Mouse (Mus musculus): ENCODE measurements around the gene Mpc2.

Mpc2 gene

GRCm38 (mm10) chr1:165460360-165460800 lies at the start of gene Mpc2, which contains the start of gene Dcaf6:
Gene Mpc2, plus strand, starts transcription at chr1:165460637.
Gene Dcaf6, minus strand, starts transcription at chr1:165460475.
- peak; percentile 98 for DNase-seq

GRCm38 (mm10) chr1:165421357-165421915 lies 39.0 kb upstream of the Mpc2 start:
- no peak for DNase-seq

DNA sequence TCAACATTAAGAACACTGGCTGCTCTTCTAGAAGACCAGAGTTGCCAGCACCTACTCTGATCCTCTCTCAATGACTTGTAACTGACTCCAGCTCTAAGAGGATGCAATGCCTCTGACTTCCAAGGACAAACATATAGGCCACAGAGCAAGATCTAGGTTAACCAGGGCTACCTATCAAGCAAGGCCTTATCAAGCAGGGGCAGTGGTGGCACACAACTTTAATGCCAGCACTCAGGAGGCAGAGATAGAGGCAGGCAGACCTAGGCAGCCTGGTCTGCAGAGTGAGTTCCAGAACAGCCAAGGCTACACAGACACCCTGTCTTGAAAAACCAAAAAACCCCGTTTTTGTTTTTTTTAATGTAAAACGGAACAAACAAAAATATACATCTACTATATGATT lies 34.2 kb upstream of the Mpc2 start:
- no peak for DNase-seq

DNA sequence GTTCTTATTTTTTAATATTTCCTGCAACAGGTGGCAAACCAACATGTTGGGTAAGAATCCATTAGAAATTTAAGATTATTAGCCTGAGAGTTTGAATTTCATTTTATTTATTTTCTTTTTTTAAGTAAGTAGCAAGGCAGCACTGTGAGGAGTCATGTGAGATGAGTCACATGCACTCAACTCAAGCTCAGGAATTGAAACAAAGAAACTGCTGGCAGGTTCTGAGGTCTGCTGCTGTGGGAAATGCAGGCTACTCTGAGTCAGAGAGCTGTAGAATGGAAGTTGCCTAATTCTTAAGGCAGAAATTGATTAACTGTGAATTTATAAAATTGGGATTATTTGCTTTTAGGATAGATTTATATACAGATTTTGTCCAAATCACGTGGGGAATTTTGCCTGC lies 27.6 kb upstream of the Mpc2 start:
- DNase-seq = no peak

DNA sequence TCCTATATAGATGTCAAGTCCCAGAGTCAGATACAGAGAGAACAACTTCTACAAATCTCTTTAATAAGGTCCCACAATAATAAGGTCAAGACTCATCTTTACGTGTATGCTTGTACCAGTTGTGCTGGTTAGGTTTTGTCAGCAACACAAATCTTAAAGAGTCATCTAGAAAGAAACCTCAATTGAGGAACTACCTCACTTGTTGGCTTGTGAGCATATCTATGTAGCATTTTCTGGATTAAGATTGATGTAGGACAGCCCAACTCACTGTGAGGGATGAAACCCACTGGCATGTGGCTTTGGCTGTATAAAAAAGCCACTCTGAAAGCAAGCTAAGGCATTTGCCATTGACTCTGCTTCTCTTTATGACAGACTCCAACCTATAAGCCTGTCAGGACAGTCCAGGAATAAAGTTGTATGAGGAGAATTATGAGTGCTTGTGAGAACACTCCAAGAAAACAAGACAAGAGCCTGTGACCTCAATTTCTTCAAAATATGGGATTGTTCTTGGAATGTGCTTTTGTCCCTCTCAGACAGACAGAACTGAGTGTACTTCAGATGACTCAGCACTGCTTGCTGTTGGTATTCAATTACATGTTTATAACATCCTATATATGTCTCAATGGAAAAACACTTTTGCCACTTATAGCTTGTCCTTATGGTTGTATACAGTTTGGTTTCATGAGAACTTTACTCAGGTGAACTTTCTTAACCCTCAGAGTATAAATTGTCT lies 22.0 kb upstream of the Mpc2 start:
- no peak for DNase-seq

- no peak for DNase-seq
These were observed 19.6 kb upstream of the Mpc2 start for GRCm38 (mm10) chr1:165440788-165441187.

DNA sequence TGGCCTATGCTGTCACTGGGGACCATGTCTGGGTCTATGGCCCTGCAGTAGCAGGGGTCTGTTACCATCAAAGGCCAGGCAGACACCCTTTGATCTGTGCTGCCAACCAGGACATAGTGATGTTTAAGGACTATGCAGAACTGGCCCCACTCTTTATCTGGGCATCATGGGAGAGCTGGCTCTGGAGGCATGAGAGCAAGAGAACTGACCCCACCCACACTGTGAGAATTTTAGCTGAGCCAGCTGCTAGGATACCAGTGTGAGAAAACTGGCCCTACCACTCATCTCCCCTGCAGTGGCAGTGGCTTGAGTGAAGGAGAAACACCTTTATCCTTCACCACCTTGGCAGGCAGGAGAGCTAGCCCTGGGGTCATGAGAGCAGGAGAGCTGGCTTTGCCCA lies 19.2 kb upstream of the Mpc2 start:
- DNase-seq = no peak

DNA sequence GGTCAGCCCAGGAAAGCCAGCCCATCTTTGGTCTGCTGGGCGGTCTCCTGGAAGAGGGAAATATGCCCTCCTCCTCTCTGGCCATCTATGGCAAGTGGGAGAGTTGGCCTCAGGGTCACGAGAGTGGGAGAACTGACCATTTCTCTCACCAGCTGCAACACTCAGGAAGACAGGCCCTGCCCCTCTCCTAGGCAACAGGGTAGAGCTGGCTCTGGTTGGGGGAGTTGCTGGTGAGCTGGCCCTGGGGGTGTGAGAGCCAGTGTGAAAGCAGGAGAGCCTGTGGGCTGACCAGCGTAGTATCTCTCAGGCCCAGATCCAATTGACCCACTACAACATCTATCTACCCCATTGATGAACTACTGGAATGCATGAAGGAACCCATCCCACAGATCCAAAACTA lies 18.7 kb upstream of the Mpc2 start:
- DNase-seq = no peak

- DNase-seq = no peak
These were observed 1.4 kb upstream of the Mpc2 start for GRCm38 (mm10) chr1:165459041-165459502.

DNA sequence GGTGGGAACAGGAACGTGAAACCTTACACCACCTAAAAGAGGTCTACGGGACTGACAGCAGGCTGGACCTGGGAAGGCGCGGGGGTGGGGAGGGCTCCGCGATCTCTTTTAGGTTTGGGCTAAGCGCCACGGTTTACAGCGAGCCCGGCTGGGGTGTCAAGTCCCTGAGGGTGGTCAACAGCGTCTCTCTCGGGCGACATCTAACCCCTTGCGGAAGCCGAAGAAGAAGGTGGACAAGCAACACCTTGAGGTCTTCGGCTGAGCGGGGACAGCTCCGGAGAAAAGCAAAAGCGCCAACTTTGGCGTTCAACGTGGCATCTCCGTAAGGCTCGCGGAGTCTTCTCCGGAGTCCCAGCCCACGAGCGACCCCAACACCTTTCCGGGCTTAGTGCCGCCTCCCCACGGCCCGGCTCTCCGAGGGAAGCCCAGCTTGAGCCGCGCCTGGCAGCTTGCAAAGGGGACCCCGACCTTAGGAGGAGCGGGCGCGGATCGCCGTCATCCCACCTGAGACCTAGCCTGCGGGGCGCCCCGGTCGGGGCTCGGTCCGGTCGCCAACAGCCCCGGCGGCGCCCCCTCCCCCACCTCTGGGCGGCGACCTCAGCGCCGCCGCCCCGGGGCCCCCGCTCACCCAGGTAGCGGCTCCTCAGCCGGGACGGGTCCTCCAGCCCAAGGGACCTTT lies 795 bp upstream of the Mpc2 start:
- peak; percentile 68 for DNase-seq

DNA sequence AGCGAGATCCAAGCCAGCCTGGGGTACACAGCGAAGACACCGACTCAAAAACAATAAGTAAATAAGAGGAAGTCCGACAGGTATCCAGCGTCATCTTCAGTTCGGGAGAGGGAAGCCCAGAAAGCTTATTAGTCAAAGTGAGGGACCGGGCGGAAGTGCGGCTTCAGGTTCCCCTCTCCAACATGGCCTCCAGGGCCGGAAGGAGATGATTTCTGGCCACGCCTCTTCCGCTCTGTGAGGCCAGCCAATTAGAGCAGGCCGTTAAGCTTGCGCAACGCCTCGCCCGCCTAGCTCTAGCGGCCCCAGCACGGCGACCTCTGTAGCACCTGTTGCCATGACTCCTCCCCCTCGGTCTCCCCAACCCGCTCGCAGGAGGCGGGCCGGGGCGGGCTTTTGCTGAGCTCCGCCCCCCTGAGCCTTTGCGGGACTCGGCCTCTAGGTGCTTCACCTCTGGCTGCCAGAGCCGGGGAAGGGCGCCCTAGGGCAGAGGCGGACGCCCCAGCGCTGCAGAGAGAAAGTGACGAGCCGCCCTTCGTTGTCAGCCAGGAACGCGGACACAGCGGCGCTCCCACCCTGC lies 452 bp downstream of the Mpc2 start:
- DNase-seq = peak; percentile 100

DNA sequence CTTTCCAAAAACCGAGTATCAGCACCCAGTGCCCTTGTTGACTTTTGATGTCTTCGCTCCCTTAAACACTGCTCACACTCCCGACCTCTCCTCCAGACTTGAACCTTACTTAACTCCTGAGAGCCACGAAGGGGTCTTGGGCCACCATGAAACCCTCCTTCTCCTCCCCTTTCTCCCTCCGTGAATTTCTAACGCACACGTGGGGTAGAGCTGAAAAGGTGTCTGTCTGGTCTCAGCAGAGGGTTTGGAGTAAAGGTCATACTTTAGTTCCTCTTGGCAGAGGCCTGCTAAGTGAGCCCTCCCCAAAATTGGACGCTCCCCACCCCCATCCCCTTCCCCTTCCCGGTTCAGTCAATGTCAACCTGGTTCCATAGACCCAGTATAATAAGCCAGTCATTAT lies 1.2 kb downstream of the Mpc2 start:
- peak; percentile 49 for DNase-seq

DNA sequence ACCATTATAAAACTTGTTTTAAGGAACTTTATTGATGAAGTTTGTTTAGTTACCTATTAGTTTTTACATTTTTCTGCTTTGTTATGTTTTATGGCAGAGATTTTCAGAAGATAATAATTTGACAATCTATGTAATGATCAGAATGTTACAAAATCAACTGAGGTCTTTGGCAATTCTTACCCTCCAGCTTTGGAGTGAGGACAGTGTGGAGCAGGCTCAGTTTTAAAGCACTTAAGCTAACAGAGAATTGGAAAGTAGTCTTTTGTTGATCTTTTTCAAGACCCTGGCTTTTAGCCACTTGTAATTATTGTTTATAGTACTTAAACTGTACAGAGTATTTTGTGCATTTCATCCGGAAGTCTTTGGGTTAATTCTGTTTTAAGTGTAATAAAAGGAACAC lies 2.4 kb downstream of the Mpc2 start:
- no peak for DNase-seq

DNA sequence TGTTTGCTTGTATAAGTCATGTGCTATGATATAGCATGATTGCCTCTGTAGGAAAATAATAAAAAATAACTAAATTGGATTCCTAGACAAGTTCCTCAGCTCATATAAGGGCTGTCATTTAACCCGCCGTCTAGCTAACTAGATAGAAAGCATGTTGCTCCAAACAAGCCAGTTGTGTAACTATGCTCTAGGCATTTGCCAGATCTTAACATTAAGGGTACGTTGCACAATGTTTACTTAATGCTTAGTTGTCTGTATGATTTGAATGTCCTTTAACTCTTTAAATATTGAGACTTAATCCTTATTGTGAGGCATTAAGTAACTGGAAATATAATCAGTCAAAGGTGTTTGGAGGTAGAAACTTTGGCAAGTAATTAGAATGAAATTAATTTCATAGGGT lies 4.1 kb downstream of the Mpc2 start:
- DNase-seq = no peak

DNA sequence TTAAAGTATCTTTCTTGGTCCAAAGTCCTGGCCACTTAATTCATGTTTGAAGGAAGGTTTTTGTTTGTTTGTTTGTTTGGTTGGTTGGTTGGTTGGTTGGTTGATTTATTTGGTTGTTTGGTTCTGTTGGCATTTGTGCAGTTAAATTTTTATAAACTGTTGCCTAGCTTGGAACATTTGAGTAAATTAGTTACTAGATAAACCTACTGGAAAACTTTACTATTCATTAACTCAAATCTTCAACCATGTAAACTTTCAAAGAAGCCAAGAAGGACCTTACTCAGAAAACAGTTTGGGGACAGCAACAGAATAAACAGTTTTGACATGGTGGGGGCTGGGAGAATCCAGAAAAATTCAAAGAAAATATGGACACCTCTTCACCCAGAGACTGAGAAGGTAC lies 8.5 kb downstream of the Mpc2 start:
- DNase-seq = no peak

DNA sequence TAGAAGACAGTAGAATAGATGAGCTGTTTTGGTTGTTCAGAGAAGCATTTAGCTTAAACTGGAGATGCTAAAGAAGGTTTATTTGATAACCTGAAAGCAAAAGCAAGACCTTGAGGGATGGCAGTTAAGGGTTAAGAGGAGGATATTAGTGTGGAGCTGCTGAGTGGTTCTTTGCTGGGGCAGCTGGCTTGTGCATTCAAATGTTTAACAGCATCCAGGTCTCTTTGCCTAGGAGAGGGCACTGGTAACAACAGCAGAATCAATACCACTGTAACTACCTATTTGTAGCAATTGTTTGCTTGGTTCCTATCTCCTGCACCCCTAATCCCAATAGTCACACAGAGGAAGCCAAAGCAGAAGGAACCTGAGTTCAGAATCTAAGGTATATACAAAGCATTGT lies 9.3 kb downstream of the Mpc2 start:
- DNase-seq = peak; percentile 26

GRCm38 (mm10) chr1:165471490-165471889 lies 11.1 kb downstream of the Mpc2 start:
- no peak for DNase-seq

DNA sequence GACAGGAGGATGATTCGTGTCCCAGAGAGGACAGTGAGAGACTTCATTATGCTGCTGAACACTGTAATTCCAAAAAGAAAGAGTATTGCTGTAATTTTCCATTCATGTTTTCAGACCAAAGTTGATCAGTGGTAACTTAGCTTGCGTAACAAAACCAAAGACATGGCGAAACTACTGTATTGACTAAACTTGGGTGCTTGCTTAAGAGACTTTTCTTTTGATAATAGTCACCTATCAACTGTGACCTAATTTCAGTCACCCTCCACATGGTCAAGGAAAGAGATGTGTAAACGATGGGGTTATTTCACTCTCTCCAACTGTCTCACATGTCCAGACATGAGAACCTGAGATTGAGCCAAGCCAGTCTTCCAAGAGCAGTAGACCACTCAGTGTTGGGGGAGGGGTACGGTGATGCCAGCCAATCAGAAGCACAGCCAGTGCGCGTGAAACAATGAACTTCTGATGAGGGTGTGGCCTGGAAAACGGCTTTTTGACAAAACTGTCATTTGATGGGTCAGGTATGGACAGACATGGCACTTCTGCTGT lies 24.3 kb downstream of the Mpc2 start, which contains the start of gene Adcy10:
TSS of gene Adcy10 (plus strand) at position 496 of the 546 bp plus-strand sequence.
- no peak for DNase-seq

GRCm38 (mm10) chr1:165486108-165486507 lies 25.7 kb downstream of the Mpc2 start:
- no peak for DNase-seq

- DNase-seq = no peak
These were observed 28.8 kb downstream of the Mpc2 start for GRCm38 (mm10) chr1:165489197-165489596.

- DNase-seq = no peak
These were observed 38.4 kb downstream of the Mpc2 start for GRCm38 (mm10) chr1:165498856-165499255.

DNA sequence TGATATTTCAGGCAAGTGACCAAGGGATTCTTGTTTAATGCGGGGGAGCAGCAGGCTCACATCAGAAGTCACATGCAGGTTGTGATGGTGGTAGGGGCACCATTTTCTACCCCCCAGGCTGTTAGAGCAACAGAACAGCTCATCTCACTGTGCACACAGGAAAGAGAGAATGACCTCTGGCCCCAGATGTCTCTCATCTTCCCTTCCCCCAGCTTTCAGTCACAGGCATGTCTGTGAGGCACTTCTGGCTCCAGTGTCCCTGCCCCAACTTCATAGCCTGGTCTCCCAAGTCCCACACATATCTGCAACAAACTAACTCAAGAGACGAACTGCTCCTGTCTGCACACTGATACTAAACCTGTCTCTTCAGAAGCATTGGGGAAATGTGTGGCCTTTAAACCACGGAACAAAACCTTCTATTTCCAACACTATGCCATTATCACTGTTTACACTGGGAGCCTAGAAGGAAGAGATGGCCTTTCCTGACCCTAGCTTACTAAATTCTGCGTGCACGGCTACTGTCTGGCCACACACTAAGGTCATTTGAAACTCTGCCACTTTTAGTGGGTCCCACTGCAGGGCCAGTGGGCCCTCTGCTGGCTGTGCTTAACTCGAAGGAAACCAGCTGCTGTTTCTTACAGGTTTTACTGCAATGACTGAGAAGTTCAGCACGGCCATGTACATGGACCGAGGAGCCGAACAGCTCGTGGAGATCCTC lies 43.0 kb downstream of the Mpc2 start:
- DNase-seq = peak; percentile 80

- DNase-seq = no peak
These were observed 45.9 kb downstream of the Mpc2 start for GRCm38 (mm10) chr1:165506303-165506702.

All from kidney, adult 11 months (tissue).